Mouse (Mus musculus) megakaryocyte-erythroid progenitor cell, adult 5 weeks (primary cell): ENCODE results near the gene Akap7. TPM values are rescaled to one million over a fixed set of nuclear protein-coding genes. Genes with fewer than 3 reads are reported as not detected.

Experiments used
- polyA plus RNA-seq: library from polyadenylated mRNA; stranded (reverse); fragments of >175 nt; gene quantifications from 2 replicates; pipeline ENCODE4 v1.2.3, GENCODE M21; 2012

The Akap7 gene
- polyA plus RNA-seq = 11.9 and 12.6 TPM in 2 replicates

DNA sequence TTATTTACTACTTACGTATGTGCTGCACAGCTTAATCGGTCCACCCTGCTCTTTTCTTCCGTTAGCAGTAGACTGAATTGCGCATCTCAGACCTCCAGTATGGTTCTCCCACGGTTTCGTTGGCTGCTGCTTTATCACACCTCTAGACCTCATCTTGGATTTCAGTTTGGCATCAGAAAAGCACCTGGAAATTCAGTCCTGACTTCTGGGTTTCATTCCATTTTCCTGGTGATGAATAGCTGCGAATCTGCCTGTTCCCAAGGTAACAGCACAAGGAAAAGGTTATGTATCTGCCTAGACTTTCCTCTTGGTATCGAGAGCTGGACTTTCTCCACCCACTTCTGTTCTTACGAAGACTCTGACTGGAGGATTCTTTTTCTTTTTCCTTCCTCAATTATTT, at the start of gene Akap7:
Akap7 (minus strand) TSS at position 101 of the 400 bp plus-strand sequence.

Other genes with a start within 250 kb of the Akap7 start
- gene Epb41l2, start 51.9 kb upstream of the Akap7 start, polyA plus RNA-seq = 27.5 and 40.3 TPM in 2 replicates
- gene Smlr1, start 228.4 kb upstream of the Akap7 start, polyA plus RNA-seq = not detected in 2 replicates